Mouse (Mus musculus): ENCODE measurements around the gene Sfxn1. TPM values are rescaled to one million over a fixed set of nuclear protein-coding genes. Genes with fewer than 3 reads are reported as not detected.
A peak's percentile ranks its signal among the peaks of the same experiment; 100 is the strongest.

Gene Sfxn1
- polyA plus RNA-seq, 1 experiment, result 106 TPM

DNA sequence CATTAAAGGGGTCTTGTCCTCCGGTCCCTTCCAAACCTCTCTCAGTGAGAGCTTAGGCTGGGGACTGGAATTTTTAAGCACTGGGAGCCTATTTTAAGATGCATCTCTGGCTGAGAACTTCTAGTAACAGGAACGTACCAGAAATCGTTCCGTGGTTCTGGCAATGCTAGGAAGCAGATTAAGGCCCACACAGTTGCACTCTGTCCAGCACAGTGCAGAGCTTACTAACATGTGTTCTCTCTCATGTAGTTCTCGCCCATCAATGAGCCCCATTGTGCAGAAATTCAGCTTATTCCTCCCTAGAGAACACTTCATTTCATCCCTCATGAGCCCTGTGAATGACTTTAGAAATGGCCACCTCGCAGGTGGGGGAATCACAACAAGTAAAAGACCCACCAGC is 44.1 kb downstream of the Sfxn1 start:
- Histone ChIP-seq H3K4me3 (ENCODE audit: insufficient read depth, low read depth, low read length) (no peak overlapping the region), H3K27ac (ENCODE audit: insufficient read depth, low read depth, low read length) (no peak overlapping the region), H3K4me1 (ENCODE audit: control insufficient read depth, insufficient read depth, low read length) (no peaks in the 10 kb centered on the region), H3K27me3 (replicated peaks; ENCODE audit: control insufficient read depth, insufficient read depth, low read length) (no peaks in the 10 kb centered on the region), H3K36me3 (ENCODE audit: control insufficient read depth, insufficient read depth, low read length) (no peaks in the 10 kb centered on the region)
- DNase-seq, result no peak
- no peak for TF ChIP-seq CTCF (conservative IDR thresholded peaks at IDR 0.05; ENCODE audit: insufficient read depth, insufficient read length, low read depth, low read length)
- TF ChIP-seq POLR2A (IDR thresholded peaks at IDR 0.05; ENCODE audit: low read depth, low read length), result no peak
- 85% methylated on average over 6 of the region's 6 CpGs for WGBS

DNA sequence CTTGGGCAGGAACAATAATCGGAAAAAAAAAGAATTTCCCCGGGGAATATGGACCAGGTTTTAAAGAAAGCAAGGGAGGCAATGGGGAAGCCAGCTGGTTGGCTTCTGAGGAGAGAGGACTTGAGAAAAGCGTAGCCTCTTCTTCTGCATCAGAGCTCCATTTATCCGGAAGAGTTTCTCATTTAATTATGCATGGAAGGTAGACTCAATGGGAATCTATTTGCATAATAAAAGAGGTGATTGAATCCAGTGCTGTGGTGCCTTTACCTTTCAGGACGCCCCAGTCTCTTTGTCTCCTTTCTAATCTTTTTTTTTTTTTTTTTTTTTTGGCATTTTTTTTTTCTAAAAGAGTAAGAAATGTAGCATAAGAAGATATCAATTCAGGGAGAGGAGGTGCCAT is 46.7 kb downstream of the Sfxn1 start:
- no peak for DNase-seq
- Histone ChIP-seq H3K27ac (ENCODE audit: insufficient read depth, low read depth, low read length) (no peak overlapping the region), H3K4me1 (ENCODE audit: control insufficient read depth, insufficient read depth, low read length) (no peaks in the 10 kb centered on the region), H3K27me3 (replicated peaks; ENCODE audit: control insufficient read depth, insufficient read depth, low read length) (no peaks in the 10 kb centered on the region; the same call in 1 of the 2 replicates), H3K36me3 (ENCODE audit: control insufficient read depth, insufficient read depth, low read length) (no peaks in the 10 kb centered on the region), H3K4me3 (ENCODE audit: insufficient read depth, low read depth, low read length) (no peak overlapping the region)
- no peak for TF ChIP-seq POLR2A (IDR thresholded peaks at IDR 0.05; ENCODE audit: low read depth, low read length)
- no peak for TF ChIP-seq CTCF (conservative IDR thresholded peaks at IDR 0.05; ENCODE audit: insufficient read depth, insufficient read length, low read depth, low read length)
- 55% methylated on average over 5 of the region's 5 CpGs for whole genome bisulfite sequencing

DNA sequence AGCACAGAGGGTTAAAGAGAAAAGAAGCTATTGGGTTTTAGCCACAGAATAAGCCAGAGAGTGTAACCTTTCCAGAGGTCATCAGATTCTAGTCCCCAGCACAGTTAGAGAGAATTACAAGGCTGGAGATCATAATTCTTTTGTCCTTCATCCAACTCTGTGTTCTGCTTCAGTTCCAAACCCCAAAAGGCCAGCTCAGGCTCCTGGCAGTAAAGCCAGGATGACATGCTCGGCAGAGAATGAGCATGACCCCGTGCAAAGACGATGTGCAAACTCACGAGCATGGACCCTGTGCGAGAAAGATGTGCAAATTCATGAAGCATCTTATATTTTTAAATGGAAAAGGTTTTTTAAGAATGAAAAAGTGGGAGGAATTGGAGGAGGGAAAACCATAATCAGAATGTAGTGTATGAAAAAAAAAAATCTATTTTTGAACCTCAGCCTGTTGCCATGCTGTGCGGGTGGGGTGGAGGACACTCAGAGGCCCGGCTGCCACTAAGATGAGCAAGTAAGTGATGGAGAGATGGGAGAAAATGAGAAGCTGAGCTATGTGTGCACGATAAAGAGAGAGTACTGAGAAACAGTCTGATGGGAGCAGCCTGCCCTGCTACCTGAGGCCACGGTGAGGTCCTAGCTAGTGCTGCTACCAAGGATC is 66.2 kb downstream of the Sfxn1 start:
- no peaks in the 10 kb centered on the region for H3K27me3 ChIP-seq (replicated peaks; ENCODE audit: control insufficient read depth, insufficient read depth, low read length)
- H3K4me3 ChIP-seq (ENCODE audit: insufficient read depth, low read depth, low read length), result no peak overlapping the region
- DNase-seq, result no peak
- TF ChIP-seq POLR2A (IDR thresholded peaks at IDR 0.05; ENCODE audit: low read depth, low read length) (no peak), CTCF (conservative IDR thresholded peaks at IDR 0.05; ENCODE audit: insufficient read depth, insufficient read length, low read depth, low read length) (no peak)
- H3K36me3 ChIP-seq (ENCODE audit: control insufficient read depth, insufficient read depth, low read length), result no peaks in the 10 kb centered on the region
- 62% methylated on average over 9 of the region's 9 CpGs for WGBS
- no peaks in the 10 kb centered on the region for H3K4me1 ChIP-seq (ENCODE audit: control insufficient read depth, insufficient read depth, low read length)
- no peak overlapping the region for H3K27ac ChIP-seq (ENCODE audit: insufficient read depth, low read depth, low read length)

GRCm38 (mm10) chr13:54143788-54144187 is 72.1 kb downstream of the Sfxn1 start:
- DNase-seq, result no peak
- H3K36me3 ChIP-seq (ENCODE audit: control insufficient read depth, insufficient read depth, low read length), result no peaks in the 10 kb centered on the region
- H3K27me3 ChIP-seq (replicated peaks; ENCODE audit: control insufficient read depth, insufficient read depth, low read length), result no peaks in the 10 kb centered on the region
- H3K4me1 ChIP-seq (ENCODE audit: control insufficient read depth, insufficient read depth, low read length), result no peaks in the 10 kb centered on the region
- no peak overlapping the region for H3K27ac ChIP-seq (ENCODE audit: insufficient read depth, low read depth, low read length)
- no peak for TF ChIP-seq CTCF (conservative IDR thresholded peaks at IDR 0.05; ENCODE audit: insufficient read depth, insufficient read length, low read depth, low read length)
- no peak for TF ChIP-seq POLR2A (IDR thresholded peaks at IDR 0.05; ENCODE audit: low read depth, low read length)
- WGBS, result 41% methylated on average over 5 of the region's 5 CpGs
- no peak overlapping the region for H3K4me3 ChIP-seq (ENCODE audit: insufficient read depth, low read depth, low read length)

- Histone ChIP-seq H3K27ac (ENCODE audit: insufficient read depth, low read depth, low read length) (no peak overlapping the region), H3K4me1 (ENCODE audit: control insufficient read depth, insufficient read depth, low read length) (no peaks in the 10 kb centered on the region), H3K36me3 (ENCODE audit: control insufficient read depth, insufficient read depth, low read length) (no peaks in the 10 kb centered on the region), H3K27me3 (replicated peaks; ENCODE audit: control insufficient read depth, insufficient read depth, low read length) (no peaks in the 10 kb centered on the region), H3K4me3 (ENCODE audit: insufficient read depth, low read depth, low read length) (no peak overlapping the region)
- TF ChIP-seq CTCF (conservative IDR thresholded peaks at IDR 0.05; ENCODE audit: insufficient read depth, insufficient read length, low read depth, low read length) (no peak), POLR2A (IDR thresholded peaks at IDR 0.05; ENCODE audit: low read depth, low read length) (no peak)
- WGBS, result 63% methylated on average over 5 of the region's 5 CpGs
- no peak for DNase-seq
Measured at GRCm38 (mm10) chr13:54144624-54145023, 73.0 kb downstream of the Sfxn1 start.

- H3K4me1 ChIP-seq (ENCODE audit: control insufficient read depth, insufficient read depth, low read length), result no peaks in the 10 kb centered on the region
- no peak for DNase-seq
- H3K4me3 ChIP-seq (ENCODE audit: insufficient read depth, low read depth, low read length), result no peak overlapping the region
- H3K27ac ChIP-seq (ENCODE audit: insufficient read depth, low read depth, low read length), result no peak overlapping the region
- no peaks in the 10 kb centered on the region for H3K36me3 ChIP-seq (ENCODE audit: control insufficient read depth, insufficient read depth, low read length)
- H3K27me3 ChIP-seq (replicated peaks; ENCODE audit: control insufficient read depth, insufficient read depth, low read length), result no peaks in the 10 kb centered on the region
- TF ChIP-seq POLR2A (IDR thresholded peaks at IDR 0.05; ENCODE audit: low read depth, low read length) (no peak), CTCF (conservative IDR thresholded peaks at IDR 0.05; ENCODE audit: insufficient read depth, insufficient read length, low read depth, low read length) (peak; percentile 25; the same call in 1 of the 2 replicates)
- WGBS, result 69% methylated on average over 1 of the region's 1 CpGs
Measured at GRCm38 (mm10) chr13:54147328-54147727, 75.7 kb downstream of the Sfxn1 start.

GRCm38 (mm10) chr13:54152421-54152820 is 80.8 kb downstream of the Sfxn1 start:
- DNase-seq, result no peak
- Histone ChIP-seq H3K4me3 (ENCODE audit: insufficient read depth, low read depth, low read length) (no peak overlapping the region), H3K36me3 (ENCODE audit: control insufficient read depth, insufficient read depth, low read length) (no peaks in the 10 kb centered on the region), H3K4me1 (ENCODE audit: control insufficient read depth, insufficient read depth, low read length) (no peaks in the 10 kb centered on the region), H3K27me3 (replicated peaks; ENCODE audit: control insufficient read depth, insufficient read depth, low read length) (no peaks in the 10 kb centered on the region), H3K27ac (ENCODE audit: insufficient read depth, low read depth, low read length) (no peak overlapping the region)
- WGBS, result 94% methylated on average over 1 of the region's 1 CpGs
- TF ChIP-seq CTCF (conservative IDR thresholded peaks at IDR 0.05; ENCODE audit: insufficient read depth, insufficient read length, low read depth, low read length) (no peak), POLR2A (IDR thresholded peaks at IDR 0.05; ENCODE audit: low read depth, low read length) (no peak)

Measured in kidney, adult 2 months (tissue).